ENCODE assay signal across 8 mouse cellular contexts in genomic region chr2:6720753-6721459, GRCm38 (mm10).
DNase-seq lines count a peak whose midpoint lies in the region; TF ChIP-seq lines count a peak whose summit lies in the region.

No protein-coding gene starts in this region.

- H3K4me3 ChIP-seq in kidney, adult 2 months (ENCODE audit: insufficient read depth, low read depth, low read length) = peak overlapping the region; percentile 50

- DNase-seq in urinary bladder, postnatal 14 days (ENCODE audit: low spot score) = peak; percentile 30
- DNase-seq in urinary bladder, postnatal 10 days (ENCODE audit: low spot score) = no peak
- peak; percentile 49 to 65 for DNase-seq in cerebellum, postnatal 14 days
- peak; percentile 64 for DNase-seq in gastrocnemius, postnatal 14 days
- peak; percentile 27 for DNase-seq in kidney, adult 2 months
- peak; percentile 30 for DNase-seq in lung, postnatal 25 days (ENCODE audit: low spot score)
- peak; percentile 39 to 63 for DNase-seq in right cerebral cortex, postnatal 36 days (ENCODE audit: low spot score in 2 of 2)
- no peak for DNase-seq in yolk sac, embryonic 10.5 days (ENCODE audit: low spot score)

- TF ChIP-seq CTCF in kidney, adult 2 months (conservative IDR thresholded peaks at IDR 0.05; ENCODE audit: insufficient read depth, insufficient read length, low read depth, low read length) = no peak

- no peak overlapping the region for H3K27ac ChIP-seq in kidney, adult 2 months (ENCODE audit: insufficient read depth, low read depth, low read length)

- 16% methylated on average over 11 of the region's 11 CpGs for WGBS in kidney, adult 2 months

- intact Hi-C loops in gastrocnemius, postnatal 14 days (cut with DNase I; ENCODE audit: low total_unique reads) = no loop called here

- H3K4me1 ChIP-seq in kidney, adult 2 months (ENCODE audit: control insufficient read depth, insufficient read depth, low read length) = 0 out of 2 replicates have a peak, but pooled peaks cover 3% of the 10 kb centered on the region

- H3K27me3 ChIP-seq in kidney, adult 2 months (replicated peaks; ENCODE audit: control insufficient read depth, insufficient read depth, low read length) = no peaks in the 10 kb centered on the region

- TF ChIP-seq POLR2A in kidney, adult 2 months (IDR thresholded peaks at IDR 0.05; ENCODE audit: low read depth, low read length) = no peak

- no peaks in the 10 kb centered on the region for H3K36me3 ChIP-seq in kidney, adult 2 months (ENCODE audit: control insufficient read depth, insufficient read depth, low read length)

Comparison
In these comparisons a context has a peak if more than half of its experiments do, and no peak if none do; other contexts are left out.
1. DNase-seq: peak in urinary bladder, postnatal 14 days (single experiment), cerebellum, postnatal 14 days (2 of 2), gastrocnemius, postnatal 14 days (single experiment), kidney, adult 2 months (single experiment), lung, postnatal 25 days (single experiment) and right cerebral cortex, postnatal 36 days (2 of 2); none in urinary bladder, postnatal 10 days (single experiment) and yolk sac, embryonic 10.5 days (single experiment).